Mouse (Mus musculus): ENCODE measurements at regions not wholly inside any gene's neighbourhood (a gene's known extent, or its start where the extent isn't known, plus 50 kb on each side); places are given as distances from the start of the nearest gene placed in this dataset.

GRCm38 (mm10) chr5:41369907-41370306 is 338.1 kb downstream of the Rab28 start:
- TF ChIP-seq CTCF (IDR thresholded peaks at IDR 0.05; ENCODE audit: low read depth) (no peak), EP300 (optimal IDR thresholded peaks at IDR 0.05) (no peak)
